Mouse (Mus musculus): ENCODE data around the gene P2ry13. TPM values are rescaled to one million over a fixed set of nuclear protein-coding genes. Genes with fewer than 3 reads are reported as not detected.

P2ry13 gene
- polyA plus RNA-seq, 1 experiment from 2014 or later: 1.4 TPM

GRCm38 (mm10) chr3:59205941-59206340 lies 4.7 kb downstream of the P2ry13 start:
- 84% methylated on average over 4 of the region's 4 CpGs for whole genome bisulfite sequencing
- Histone ChIP-seq H3K36me3 (ENCODE audit: control insufficient read depth, insufficient read depth, low read length) (no peaks in the 10 kb centered on the region), H3K4me1 (replicated peaks; ENCODE audit: control insufficient read depth, insufficient read depth, low read length) (no peaks in the 10 kb centered on the region), H3K4me3 (ENCODE audit: low read depth, low read length) (no peak overlapping the region), H3K9ac (ENCODE audit: low read depth, low read length) (no peak overlapping the region), H3K27ac (ENCODE audit: low read depth, low read length) (no peak overlapping the region), H3K9me3 (ENCODE audit: control insufficient read depth, low read length) (no peaks in the 10 kb centered on the region), H3K27me3 (ENCODE audit: control insufficient read depth, insufficient read depth, low read length) (no peaks in the 10 kb centered on the region), H3K4me2 (replicated peaks; ENCODE audit: low read depth, low read length) (no peak overlapping the region)
- ATAC-seq (ENCODE audit: low FRiP score): no peak
- no peak for DNase-seq (ENCODE audit: low spot score)

- no peaks in the 10 kb centered on the region for H3K36me3 ChIP-seq (ENCODE audit: control insufficient read depth, insufficient read depth, low read length)
- DNase-seq (ENCODE audit: low spot score) (no peak), ATAC-seq (ENCODE audit: low FRiP score) (no peak)
- no peak overlapping the region for H3K4me2 ChIP-seq (replicated peaks; ENCODE audit: low read depth, low read length)
- H3K4me3 ChIP-seq (ENCODE audit: low read depth, low read length): no peak overlapping the region
- no peaks in the 10 kb centered on the region for H3K9me3 ChIP-seq (ENCODE audit: control insufficient read depth, low read length)
- no peaks in the 10 kb centered on the region for H3K27me3 ChIP-seq (ENCODE audit: control insufficient read depth, insufficient read depth, low read length)
- H3K4me1 ChIP-seq (replicated peaks; ENCODE audit: control insufficient read depth, insufficient read depth, low read length): no peaks in the 10 kb centered on the region
- WGBS: 83% methylated on average over 11 of the region's 11 CpGs
- no peak overlapping the region for H3K27ac ChIP-seq (ENCODE audit: low read depth, low read length)
- no peak overlapping the region for H3K9ac ChIP-seq (ENCODE audit: low read depth, low read length)
Measured at GRCm38 (mm10) chr3:59204719-59205503, 5.8 kb downstream of the P2ry13 start.

DNA sequence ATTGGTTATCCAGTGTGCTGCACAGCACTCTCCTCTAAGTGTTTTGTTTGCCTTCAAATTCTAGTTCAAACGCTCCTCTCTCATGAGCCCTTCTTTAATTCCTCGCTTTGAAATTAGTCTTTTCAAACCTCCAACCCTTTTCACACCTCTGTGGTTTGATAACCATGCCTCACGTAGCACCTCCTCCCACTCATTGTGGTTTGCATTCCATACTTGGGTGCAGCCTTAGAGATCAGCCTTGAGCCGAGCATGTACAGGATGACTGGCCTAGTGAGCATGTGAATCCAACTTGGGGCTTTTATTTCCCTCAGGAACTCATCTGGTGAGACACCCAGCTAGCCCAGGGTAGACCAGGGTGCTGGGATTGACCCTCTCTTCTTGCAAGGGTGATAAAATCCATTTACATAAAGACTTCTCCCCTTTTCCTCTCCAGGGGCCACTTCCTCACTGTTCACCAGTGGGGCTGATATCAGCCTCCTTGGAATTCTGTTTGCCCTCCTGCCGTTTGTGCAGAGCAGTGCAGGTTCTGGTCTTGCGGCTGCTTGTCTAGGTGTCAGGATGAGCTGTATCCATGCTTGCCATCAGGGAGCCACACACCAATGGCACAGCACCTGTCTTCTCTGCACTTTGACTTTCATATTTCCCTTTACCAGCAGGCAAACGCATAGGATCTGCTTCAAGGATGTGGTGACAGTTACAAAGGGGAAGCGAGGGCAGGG lies 6.7 kb downstream of the P2ry13 start:
- no peak overlapping the region for H3K4me3 ChIP-seq (ENCODE audit: low read depth, low read length)
- H3K4me2 ChIP-seq (replicated peaks; ENCODE audit: low read depth, low read length): no peak overlapping the region
- no peaks in the 10 kb centered on the region for H3K27me3 ChIP-seq (ENCODE audit: control insufficient read depth, insufficient read depth, low read length)
- H3K9me3 ChIP-seq (ENCODE audit: control insufficient read depth, low read length): no peaks in the 10 kb centered on the region
- H3K9ac ChIP-seq (ENCODE audit: low read depth, low read length): no peak overlapping the region
- no peak for ATAC-seq (ENCODE audit: low FRiP score)
- no peaks in the 10 kb centered on the region for H3K4me1 ChIP-seq (replicated peaks; ENCODE audit: control insufficient read depth, insufficient read depth, low read length)
- no peaks in the 10 kb centered on the region for H3K36me3 ChIP-seq (ENCODE audit: control insufficient read depth, insufficient read depth, low read length)
- H3K27ac ChIP-seq (ENCODE audit: low read depth, low read length): no peak overlapping the region
- DNase-seq (ENCODE audit: low spot score): no peak
- 83% methylated on average over 8 of the region's 8 CpGs for WGBS

- DNase-seq (ENCODE audit: low spot score) (no peak), ATAC-seq (ENCODE audit: low FRiP score) (no peak)
- no peaks in the 10 kb centered on the region for H3K4me1 ChIP-seq (replicated peaks; ENCODE audit: control insufficient read depth, insufficient read depth, low read length)
- H3K4me3 ChIP-seq (ENCODE audit: low read depth, low read length): no peak overlapping the region
- no peaks in the 10 kb centered on the region for H3K27me3 ChIP-seq (ENCODE audit: control insufficient read depth, insufficient read depth, low read length)
- H3K4me2 ChIP-seq (replicated peaks; ENCODE audit: low read depth, low read length): no peak overlapping the region
- no peaks in the 10 kb centered on the region for H3K36me3 ChIP-seq (ENCODE audit: control insufficient read depth, insufficient read depth, low read length)
- no peak overlapping the region for H3K27ac ChIP-seq (ENCODE audit: low read depth, low read length)
- H3K9me3 ChIP-seq (ENCODE audit: control insufficient read depth, low read length): no peaks in the 10 kb centered on the region
- WGBS: 85% methylated on average over 4 of the region's 4 CpGs
- no peak overlapping the region for H3K9ac ChIP-seq (ENCODE audit: low read depth, low read length)
Measured at GRCm38 (mm10) chr3:59197329-59197948, 13.2 kb downstream of the P2ry13 start.

- H3K27ac ChIP-seq (ENCODE audit: low read depth, low read length): no peak within 1 kb of the TSS
- 88% methylated on average over 7 of the region's 7 CpGs for WGBS
Measured at GRCm38 (mm10) chr3:59194938-59195337, 15.7 kb downstream of the P2ry13 start, which contains the start of gene Gpr87. TSS of gene Gpr87 (minus strand) at chr3:59195104.

DNA sequence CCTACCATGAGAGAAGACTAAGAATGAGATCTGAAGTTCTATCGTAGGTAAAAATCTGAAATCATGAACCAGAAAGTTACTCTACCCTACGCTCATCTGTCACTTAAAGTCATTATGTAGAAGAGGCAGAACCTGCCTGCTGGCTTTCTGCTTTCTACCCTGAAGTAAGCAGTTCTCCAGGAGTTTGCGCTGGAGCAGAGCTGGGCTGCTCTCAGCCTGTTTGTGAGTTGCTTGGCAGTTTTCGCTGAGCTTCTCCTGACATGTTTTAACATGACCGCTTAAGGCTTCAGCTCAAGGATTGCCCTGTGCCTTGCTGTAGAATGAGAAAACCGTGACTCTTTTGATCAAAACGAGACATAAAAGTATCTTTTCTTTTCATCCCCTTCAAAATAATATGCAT lies 16.6 kb downstream of the P2ry13 start:
- no peak for ATAC-seq (ENCODE audit: low FRiP score)
- Histone ChIP-seq H3K9me3 (ENCODE audit: control insufficient read depth, low read length) (no peaks in the 10 kb centered on the region), H3K36me3 (ENCODE audit: control insufficient read depth, insufficient read depth, low read length) (no peaks in the 10 kb centered on the region), H3K27me3 (ENCODE audit: control insufficient read depth, insufficient read depth, low read length) (no peaks in the 10 kb centered on the region), H3K4me3 (ENCODE audit: low read depth, low read length) (no peak overlapping the region), H3K4me1 (replicated peaks; ENCODE audit: control insufficient read depth, insufficient read depth, low read length) (no peaks in the 10 kb centered on the region), H3K9ac (ENCODE audit: low read depth, low read length) (no peak overlapping the region), H3K27ac (ENCODE audit: low read depth, low read length) (no peak overlapping the region), H3K4me2 (replicated peaks; ENCODE audit: low read depth, low read length) (no peak overlapping the region)
- 90% methylated on average over 7 of the region's 7 CpGs for WGBS
- no peak for DNase-seq (ENCODE audit: low spot score)

More at GRCm38 (mm10) chr3:59194938-59195337, 15.7 kb downstream of the P2ry13 start, which contains the start of gene Gpr87:
- Histone ChIP-seq H3K27me3 (ENCODE audit: control insufficient read depth, insufficient read depth, low read length) (no peaks in the 10 kb centered on the region), H3K4me3 (ENCODE audit: low read depth, low read length) (no peak within 1 kb of the TSS), H3K4me2 (replicated peaks; ENCODE audit: low read depth, low read length) (no peak within 1 kb of the TSS), H3K36me3 (ENCODE audit: control insufficient read depth, insufficient read depth, low read length) (no peaks in the 10 kb centered on the region), H3K4me1 (replicated peaks; ENCODE audit: control insufficient read depth, insufficient read depth, low read length) (no peaks in the 10 kb centered on the region), H3K9me3 (ENCODE audit: control insufficient read depth, low read length) (no peaks in the 10 kb centered on the region), H3K9ac (ENCODE audit: low read depth, low read length) (no peak within 1 kb of the TSS)
- ATAC-seq (ENCODE audit: low FRiP score) (no peak), DNase-seq (ENCODE audit: low spot score) (no peak)

DNA sequence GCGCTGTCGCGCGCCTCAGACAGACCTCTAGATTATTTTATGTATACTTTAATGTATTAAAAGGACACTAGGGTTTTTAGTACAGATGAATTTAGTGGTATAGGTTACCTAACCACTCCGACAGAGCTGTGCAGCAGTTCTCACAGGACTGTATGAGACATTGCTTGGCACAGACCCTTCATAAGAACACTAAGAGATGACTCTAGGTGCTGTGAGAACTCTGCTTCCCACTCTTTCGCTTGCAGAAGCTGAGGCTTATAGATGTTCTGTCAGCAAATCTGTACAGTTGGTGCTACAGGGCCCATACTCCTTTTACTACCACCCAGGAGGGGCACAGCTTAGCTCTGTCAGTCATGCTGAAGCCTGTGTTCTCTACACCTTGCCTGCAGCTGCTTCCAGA lies 19.0 kb downstream of the P2ry13 start:
- ATAC-seq (ENCODE audit: low FRiP score) (no peak), DNase-seq (ENCODE audit: low spot score) (no peak)
- Histone ChIP-seq H3K4me3 (ENCODE audit: low read depth, low read length) (no peak overlapping the region), H3K4me2 (replicated peaks; ENCODE audit: low read depth, low read length) (no peak overlapping the region), H3K9ac (ENCODE audit: low read depth, low read length) (no peak overlapping the region), H3K4me1 (replicated peaks; ENCODE audit: control insufficient read depth, insufficient read depth, low read length) (no peaks in the 10 kb centered on the region), H3K27ac (ENCODE audit: low read depth, low read length) (no peak overlapping the region), H3K9me3 (ENCODE audit: control insufficient read depth, low read length) (no peaks in the 10 kb centered on the region), H3K27me3 (ENCODE audit: control insufficient read depth, insufficient read depth, low read length) (no peaks in the 10 kb centered on the region), H3K36me3 (ENCODE audit: control insufficient read depth, insufficient read depth, low read length) (no peaks in the 10 kb centered on the region)
- WGBS: 97% methylated on average over 6 of the region's 6 CpGs

GRCm38 (mm10) chr3:59187336-59187735 lies 23.3 kb downstream of the P2ry13 start:
- ATAC-seq (ENCODE audit: low FRiP score) (no peak), DNase-seq (ENCODE audit: low spot score) (no peak)
- H3K4me3 ChIP-seq (ENCODE audit: low read depth, low read length): no peak overlapping the region
- H3K27me3 ChIP-seq (ENCODE audit: control insufficient read depth, insufficient read depth, low read length): no peaks in the 10 kb centered on the region
- no peaks in the 10 kb centered on the region for H3K36me3 ChIP-seq (ENCODE audit: control insufficient read depth, insufficient read depth, low read length)
- H3K9ac ChIP-seq (ENCODE audit: low read depth, low read length): no peak overlapping the region
- no peaks in the 10 kb centered on the region for H3K9me3 ChIP-seq (ENCODE audit: control insufficient read depth, low read length)
- H3K4me1 ChIP-seq (replicated peaks; ENCODE audit: control insufficient read depth, insufficient read depth, low read length): no peaks in the 10 kb centered on the region
- H3K27ac ChIP-seq (ENCODE audit: low read depth, low read length): no peak overlapping the region
- no peak overlapping the region for H3K4me2 ChIP-seq (replicated peaks; ENCODE audit: low read depth, low read length)
- WGBS: 86% methylated on average over 4 of the region's 4 CpGs
